28 mouse cellular contexts compared by ENCODE assay signal in the genomic region with DNA sequence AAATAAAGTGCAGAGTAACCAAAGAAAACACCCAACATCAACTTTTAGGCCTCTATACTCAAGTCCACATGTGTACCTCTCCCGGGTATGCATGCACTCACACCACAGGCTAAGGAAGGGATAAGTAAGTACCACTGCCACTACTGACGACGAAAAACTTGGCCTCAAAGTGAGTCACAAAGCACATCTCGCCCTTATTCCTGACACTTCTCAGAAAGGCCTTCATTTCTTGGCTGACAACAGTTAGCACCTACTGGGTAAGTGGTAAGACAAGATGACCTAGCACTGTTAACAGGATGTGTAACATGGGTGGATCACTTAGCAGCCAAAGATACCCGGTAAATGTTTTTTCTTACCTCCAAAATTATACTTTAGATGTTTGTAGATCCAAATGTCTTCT.
"Had no signal": no experiment of that assay in that cellular context is flagged by ENCODE, and none has a peak within 500 bp of the region (broad histone marks: within the 10 kb centered on the region; RNA-seq: fewer than 3 reads in every experiment).

No protein-coding gene starts in this region.

- H3K36me3 ChIP-seq: limb, embryonic 10.5 days; limb, embryonic 12.5 days; limb, embryonic 13.5 days; limb, embryonic 15.5 days; liver, embryonic 12.5 days; liver, embryonic 13.5 days; liver, embryonic 15.5 days; lung, embryonic 15.5 days; midbrain, embryonic 10.5 days; midbrain, embryonic 12.5 days; midbrain, embryonic 13.5 days; midbrain, embryonic 15.5 days had no signal

- H3K27me3 ChIP-seq: limb, embryonic 12.5 days; limb, embryonic 13.5 days had no signal

- H3K4me3 ChIP-seq: left cerebral cortex, adult 2 months; limb, embryonic 10.5 days; limb, embryonic 12.5 days; limb, embryonic 13.5 days; limb, embryonic 15.5 days; liver, embryonic 12.5 days; liver, embryonic 13.5 days; liver, embryonic 15.5 days; lung, embryonic 15.5 days; megakaryocyte, embryonic 14.5 days; midbrain, embryonic 10.5 days; midbrain, embryonic 12.5 days; midbrain, embryonic 13.5 days; midbrain, embryonic 15.5 days; myocyte had no signal

- DNase-seq: left cerebral cortex, postnatal 4 days; liver; liver, embryonic 13.5 days; liver, postnatal 0 days; lung, adult 18-20 months; lung, adult 2 months; lung, embryonic 14.5 days; lung, postnatal 10 days; lung, postnatal 14 days; lung, postnatal 36 days; lung, postnatal 4 days; midbrain, embryonic 14.5 days had no signal

- H3K27ac ChIP-seq: left cerebral cortex, adult 2 months; limb, embryonic 10.5 days; limb, embryonic 12.5 days; limb, embryonic 13.5 days; limb, embryonic 15.5 days; liver, embryonic 12.5 days; liver, embryonic 13.5 days; liver, embryonic 14.5 days; liver, embryonic 15.5 days; lung, embryonic 15.5 days; macrophage; midbrain, embryonic 10.5 days; midbrain, embryonic 12.5 days; midbrain, embryonic 13.5 days; midbrain, embryonic 15.5 days had no signal
